Mouse (Mus musculus) cerebellum, postnatal 25 days (tissue): ENCODE data around the gene Cables2.
A peak's percentile ranks its signal among the peaks of the same experiment; 100 is the strongest.

ENCODE experiments used
- DNase-seq, 2 experiments: peaks; one replicate each; pipeline ENCODE4 v3.0.0; 2021; ENCODE audit warnings: mixed read lengths in 2 of 2

Gene Cables2

DNA sequence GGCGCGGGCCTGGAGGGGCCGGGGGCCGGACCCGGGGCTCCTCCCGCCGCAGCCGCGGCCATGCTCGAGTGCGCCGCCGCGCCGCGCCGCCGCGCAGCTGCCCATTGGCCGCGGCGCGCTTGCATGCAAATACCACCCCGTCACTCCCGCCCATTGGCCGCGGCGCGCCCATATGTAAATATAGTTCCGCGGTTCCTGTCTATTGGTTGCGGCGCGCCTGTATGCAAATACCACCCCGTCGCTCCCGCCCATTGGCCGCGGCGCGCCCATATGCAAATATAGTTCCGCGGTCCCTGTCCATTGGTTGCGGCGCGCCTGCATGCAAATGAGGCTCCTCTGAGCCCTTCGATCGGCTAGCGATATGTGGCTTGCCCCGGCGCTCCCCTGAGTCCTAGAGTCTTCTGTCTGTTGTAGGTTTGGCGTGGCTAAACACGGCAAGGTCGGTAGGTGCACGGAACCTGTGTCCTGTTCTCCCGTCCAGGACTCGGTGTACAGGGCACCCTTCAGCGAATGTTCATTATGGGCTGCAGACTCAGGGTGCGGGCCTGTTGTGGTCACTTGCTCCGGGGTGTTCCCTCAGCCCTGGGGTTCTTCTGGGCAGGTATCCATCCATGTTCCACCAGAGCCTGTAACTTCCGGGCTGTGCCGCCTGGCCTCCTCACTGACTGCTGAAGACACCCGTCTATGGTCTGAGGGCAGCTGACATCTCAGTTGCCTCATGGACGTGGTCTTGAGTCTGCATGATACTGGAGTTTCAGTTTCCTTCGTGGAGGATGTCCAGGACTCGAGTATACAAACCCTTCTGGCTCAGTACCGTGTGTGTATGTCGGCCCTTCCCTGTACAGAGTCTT, at the start of gene Cables2:
Cables2 (minus strand) TSS at position 103 of the 851 bp plus-strand sequence.
- peak; percentile 89 to 95 for DNase-seq

DNA sequence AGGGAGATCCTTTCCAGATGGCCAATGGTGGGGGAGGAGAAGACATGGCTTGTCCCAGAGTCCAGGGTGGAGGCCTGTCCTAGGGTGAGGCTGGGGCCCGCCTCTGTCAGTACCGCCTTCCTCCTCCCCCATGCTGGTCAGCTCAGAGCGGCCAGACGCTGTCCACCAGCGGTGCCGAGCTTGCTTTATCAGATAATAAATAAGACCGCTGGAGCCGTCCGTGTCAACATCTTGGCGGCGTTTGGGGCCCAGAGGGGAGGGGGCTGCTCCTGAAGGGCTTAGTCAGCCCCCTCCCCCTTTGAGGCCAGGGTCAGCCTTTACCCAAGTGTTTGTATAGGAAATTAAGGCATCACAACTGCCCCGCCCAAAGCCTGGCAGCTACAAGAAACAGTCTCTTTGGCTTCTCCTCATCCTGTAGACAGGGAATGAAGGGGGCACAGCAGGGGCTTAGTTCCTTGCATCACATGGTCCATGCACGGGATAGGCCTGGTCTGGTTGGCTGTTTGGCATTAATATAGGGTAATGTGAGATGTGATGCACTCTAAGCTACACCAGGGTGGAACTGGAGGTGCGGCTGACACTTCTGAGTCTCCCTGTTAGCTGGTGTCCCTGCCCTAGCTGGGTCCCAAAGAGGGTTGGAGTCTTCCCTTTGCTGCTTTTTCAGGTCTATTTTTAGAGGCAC, 49.5 kb upstream of the Cables2 start:
- no peak for DNase-seq

DNA sequence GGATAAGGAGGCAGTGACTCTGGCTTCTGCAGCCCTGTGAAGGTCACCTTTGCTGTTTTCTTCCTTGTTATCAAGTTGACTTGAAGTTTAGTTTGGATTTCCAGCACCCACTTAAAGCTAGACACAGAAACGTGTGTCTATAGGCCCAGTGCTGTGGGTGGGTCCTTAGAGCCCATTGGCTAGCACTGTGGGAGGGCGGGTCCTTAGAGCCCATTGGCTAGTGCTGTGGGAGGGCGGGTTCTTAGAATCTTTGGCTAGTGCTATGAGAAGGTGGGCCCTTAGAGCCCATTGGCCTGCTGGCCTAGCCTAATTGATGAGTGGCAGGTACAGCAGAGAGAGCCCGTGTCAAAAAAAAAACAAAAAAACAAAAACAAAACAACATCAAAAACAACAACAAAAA, 46.9 kb upstream of the Cables2 start:
- DNase-seq = no peak

DNA sequence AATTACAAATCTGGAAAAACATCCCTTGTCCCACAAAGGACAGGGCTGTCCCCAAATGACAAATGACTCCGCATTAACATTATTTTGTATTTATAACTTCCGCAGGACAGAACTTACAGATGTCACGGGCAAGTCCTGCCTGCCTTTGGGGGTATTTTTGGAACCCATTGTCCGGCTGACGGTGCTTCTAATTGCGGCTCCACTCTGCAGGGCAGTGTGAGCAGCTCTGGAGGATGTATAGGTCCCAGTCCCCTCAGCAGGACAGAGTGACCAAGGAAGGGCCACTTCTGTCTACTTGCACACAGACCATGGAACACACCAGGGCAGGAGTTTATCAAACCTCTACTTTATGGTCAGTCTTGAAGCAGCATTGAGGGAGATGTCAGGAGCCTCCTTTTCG, 44.3 kb upstream of the Cables2 start:
- no peak for DNase-seq

DNA sequence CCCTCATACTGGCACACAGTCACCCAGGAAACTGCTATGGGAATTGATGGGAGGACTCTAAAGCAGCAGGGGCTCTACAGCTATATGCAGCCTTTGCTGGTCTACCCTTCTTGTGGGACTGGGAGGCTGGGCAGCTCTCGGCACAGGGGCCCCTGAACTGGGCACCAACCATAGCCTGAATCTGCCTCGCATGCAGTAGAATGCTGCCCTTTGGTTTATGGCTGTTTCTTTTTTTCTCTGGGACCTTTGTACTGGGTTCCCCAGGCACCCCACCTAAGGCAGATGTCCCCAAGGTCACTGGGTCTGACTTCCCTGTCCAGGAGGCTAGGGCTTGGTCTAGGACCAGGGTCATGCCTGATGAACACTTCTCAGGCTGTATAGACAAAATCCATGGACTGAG, 41.0 kb upstream of the Cables2 start:
- DNase-seq = no peak

DNA sequence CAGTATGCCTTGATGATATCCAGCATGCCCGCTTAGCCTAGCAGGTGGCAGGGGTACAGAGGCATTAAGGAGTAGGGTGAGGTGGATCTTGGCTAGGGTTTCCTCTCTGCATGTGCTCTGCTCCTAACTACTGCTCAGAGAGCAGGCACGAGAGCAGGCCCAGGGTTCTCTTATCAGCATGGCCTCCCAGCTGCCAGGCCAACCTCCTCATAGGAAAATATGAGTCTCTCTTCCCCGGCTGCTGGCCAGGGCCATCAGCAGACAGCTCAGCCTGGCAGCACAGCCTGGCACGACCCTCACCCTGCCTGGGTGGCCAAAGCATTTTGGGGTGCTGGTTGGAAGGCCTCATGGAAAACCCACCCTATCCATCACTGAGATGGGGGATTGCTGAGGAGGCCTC, 37.9 kb upstream of the Cables2 start:
- DNase-seq = no peak

DNA sequence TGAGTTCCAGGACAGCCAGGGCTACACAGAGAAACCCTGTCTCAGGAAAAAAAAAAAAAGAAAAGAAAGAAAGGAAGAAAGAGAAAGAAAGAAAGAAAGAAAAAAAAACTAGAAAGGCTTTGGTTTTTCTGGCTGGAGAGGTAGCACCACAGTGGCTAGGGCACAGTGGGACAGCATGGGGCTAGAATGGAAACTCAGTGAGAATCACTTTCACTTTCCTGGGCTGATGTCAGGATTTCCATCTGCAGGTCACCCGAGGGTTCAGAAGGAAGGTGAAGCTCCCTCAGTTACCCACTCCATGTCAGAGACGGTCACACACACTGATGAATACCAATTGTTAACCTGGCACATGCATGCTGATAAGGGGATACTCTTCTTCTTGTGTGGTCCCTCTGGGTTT, 34.4 kb upstream of the Cables2 start:
- no peak for DNase-seq

DNA sequence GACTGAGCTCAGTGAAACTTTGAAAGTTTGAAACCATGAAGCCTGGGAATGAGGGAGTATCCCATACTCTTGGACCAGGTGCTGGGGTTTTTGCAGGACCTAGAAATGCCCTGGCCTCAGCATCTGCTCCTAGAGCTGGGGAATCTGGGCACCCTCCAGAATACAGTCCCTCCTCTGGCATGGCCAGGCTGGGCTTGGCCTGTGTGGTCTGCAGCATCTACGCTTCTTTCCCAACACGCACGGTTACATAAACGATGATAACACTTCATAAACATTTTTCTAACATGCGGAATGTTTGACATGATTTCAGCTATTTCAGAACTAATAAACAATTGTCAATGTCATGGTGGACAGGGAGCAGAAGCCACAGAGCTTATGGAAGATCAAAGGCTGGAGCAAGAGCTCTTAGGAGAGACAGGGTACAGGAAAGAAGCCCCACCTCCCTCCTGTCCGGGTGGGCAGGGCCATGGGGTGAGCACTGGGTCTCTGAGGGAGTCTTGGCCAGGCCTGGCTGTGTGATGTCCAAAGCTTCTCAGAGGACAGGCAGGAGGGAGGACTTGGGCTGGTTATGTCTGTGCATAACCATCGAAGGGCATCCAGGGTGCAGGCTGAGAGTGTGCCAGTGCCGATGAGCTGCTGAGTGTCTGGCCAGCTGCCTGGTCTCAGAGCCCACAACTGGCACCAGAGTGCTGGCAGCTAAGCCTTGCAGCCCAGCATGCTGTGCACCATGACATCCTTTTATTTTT, 33.3 kb upstream of the Cables2 start:
- DNase-seq = peak; percentile 7 to 26

DNA sequence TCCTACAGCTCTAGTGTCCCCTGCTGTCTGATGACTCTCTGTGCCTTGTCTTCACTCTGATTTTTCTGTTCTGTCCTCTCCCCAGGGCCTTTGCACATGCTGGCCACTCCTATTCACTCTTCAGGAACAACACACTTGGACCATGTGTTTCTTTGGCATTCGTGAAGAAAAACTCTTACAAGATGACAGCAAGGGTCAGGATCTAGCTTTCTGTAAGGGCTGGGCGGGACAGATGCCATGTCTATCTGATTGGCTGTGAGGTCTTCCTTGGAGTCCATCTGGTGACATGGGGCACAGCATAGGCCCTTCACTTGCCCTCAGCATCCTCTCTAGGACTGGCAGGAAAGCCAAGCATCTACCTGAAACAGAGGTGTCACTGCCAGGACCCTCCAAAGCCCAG, 32.7 kb upstream of the Cables2 start:
- no peak for DNase-seq

DNA sequence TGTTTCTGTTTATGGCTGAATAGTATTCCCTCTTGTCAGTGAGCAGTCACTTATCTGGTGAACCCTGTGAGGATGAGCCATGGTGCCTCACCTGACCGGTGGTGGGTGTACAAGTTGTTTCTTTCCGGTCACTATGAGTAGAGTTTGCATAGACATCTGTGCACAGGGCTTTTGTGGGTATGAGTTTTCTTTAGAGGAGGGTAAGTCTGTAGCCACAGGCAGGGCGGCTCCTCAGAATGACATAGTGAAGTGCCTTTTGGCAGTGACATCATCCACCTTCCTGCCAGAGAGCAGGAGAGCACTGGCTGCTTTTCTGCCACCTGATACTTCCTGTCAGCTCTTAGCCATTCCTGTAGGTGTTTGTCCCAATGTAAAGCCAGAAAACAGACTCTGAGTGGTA, 32.2 kb upstream of the Cables2 start:
- no peak for DNase-seq

DNA sequence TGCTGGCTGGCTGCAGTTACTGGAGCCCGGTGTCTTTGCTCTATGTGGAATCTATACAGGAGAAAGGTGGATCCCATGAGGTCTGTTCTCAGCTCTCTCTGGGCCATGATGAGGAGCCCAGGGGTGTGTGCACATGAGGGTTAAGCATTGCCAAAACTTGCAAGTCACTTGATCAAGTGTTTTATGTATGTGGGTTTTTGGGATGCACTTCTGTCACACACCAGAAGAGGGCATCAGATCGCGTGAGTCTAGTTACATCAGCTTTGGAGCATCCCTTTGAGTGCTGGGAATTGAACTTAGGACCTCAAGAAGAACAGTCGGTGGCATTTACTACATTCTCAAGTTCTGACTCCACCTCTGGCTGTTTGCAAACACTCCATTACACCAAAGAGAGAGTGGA, 31.3 kb upstream of the Cables2 start:
- DNase-seq = no peak

DNA sequence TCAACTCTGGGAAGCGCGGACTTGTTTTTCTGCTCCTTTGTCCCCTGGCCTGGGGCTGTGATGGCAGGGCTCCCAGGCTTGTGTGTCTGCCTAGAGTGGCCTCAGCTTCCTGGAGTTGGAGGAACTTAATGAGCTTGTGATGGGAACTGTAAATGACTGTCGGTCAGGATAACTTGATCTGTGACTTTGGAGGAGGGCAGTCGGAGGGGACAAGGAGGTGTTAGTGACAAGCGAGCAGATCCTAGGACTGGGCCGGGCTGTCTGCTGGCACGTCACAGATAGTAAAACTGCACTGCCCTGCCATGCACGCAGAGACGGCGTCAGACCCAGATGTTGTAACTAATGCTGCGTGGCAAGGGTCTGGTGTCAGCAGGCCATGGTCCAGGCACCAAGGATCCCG, 30.2 kb upstream of the Cables2 start:
- DNase-seq = no peak

DNA sequence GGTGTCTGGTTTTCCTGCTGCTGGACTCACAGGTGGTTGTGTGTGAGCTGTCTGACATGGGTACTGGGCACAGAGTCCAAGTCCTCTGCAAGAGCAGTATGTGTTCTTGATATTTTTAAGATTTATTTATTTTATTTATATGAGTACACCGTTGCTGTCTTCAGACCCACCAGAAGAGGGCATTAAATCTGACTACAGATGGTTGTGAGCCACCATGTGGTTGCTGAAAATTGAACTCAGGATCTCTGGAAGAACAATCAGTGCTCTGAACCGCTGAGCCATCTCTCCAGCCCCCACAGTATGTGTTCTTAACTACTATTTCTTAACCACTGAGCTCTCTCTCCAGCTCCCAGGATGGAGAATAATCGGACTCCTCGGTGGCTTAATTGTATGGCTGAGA, 28.9 kb upstream of the Cables2 start:
- DNase-seq = no peak

DNA sequence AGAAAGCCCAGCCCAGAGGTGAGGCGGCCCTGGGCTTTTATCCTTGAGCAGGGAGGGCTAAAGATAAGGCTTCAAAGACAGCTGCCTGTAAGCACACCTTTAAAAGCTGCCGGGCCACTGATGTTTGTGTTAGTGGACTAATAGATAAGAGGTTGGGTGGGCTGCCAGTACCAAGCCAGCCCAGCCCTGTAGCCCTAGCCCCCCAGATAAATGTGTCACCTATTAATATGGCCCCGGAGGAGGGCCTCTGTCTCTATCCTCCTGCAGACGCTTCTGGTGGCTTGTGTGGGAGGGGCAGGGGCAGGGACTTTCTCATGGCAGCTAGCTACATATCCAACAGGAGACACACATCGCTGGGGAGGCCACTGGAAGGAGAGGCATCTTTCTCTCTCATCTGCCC, 27.5 kb upstream of the Cables2 start:
- DNase-seq = no peak

DNA sequence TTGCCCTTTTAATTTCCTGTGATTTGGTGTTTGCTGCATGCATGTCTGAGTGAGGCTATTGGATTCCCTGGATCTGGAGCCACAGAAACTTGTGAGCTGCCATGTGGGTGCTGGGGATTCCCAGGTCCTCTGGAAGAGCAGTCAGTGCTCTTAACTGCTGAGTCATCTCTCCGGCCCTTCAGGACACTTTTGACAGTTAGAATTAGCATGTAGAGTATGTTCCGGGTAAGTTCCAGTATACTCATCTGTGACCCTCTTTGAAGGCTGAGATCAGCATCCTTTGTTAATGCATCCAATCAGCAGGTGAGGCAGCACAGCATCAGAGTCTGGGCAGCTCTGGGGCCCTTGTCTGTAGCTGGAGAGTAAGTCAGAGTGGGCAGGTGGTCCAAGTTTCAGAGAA, 27.0 kb upstream of the Cables2 start:
- no peak for DNase-seq

DNA sequence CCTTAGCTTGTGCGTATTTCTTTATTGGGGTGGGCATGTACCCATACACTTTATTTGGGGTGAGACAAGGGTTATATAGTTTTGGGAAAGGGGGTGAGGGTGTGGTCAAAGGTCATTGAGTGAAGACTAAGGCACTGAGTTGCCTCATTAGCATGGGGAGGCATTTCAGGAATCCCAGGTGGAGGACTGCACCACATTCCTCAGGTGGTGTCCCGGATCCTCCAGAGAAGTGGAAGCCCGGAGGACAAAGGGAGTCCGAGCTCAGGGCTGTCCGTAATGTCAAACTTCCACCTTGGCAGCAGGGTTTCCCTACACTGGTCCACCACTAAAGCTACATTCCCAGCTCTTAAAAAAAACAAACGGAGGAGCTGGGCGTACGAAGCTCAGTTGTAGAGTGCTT, 19.6 kb upstream of the Cables2 start:
- DNase-seq = no peak

DNA sequence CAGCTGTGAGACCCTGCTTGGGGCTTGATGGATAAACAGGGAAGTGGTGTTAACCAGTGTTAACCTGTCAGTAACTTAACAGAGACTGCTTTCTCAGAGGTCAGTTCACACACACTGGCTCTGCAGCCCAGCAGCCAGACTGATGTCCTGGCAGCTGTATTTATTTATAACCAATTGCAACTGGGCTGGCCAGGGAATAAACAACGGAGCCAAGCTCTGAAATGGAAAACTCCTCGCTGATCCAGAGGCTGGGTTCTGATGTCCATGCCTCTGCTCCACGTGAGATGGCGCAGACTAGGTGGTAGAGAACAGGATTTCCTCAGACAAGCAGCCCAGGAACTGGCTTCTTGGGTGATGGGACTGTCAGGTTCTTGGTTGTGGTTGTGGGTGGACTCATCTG, 18.7 kb upstream of the Cables2 start:
- DNase-seq = no peak

DNA sequence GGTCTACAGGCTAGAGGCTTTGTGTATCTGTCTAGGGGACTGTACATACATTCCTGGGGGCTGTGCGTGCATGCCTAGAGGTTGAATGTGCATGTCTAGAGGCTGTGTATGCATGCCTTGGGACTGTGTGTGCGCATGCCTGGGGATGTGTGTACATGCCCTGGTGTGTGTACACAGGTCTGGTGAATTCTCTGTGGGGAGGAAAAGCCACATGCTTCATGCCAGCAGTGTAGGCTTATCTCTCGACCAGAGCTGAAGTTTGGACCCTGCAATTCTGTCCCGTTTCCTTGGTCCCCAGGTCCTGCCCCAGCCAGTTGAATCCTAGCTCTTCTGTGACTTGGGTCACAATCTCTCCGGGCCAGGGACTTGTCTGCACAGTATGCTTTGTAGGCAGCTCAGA, 18.3 kb upstream of the Cables2 start:
- no peak for DNase-seq

DNA sequence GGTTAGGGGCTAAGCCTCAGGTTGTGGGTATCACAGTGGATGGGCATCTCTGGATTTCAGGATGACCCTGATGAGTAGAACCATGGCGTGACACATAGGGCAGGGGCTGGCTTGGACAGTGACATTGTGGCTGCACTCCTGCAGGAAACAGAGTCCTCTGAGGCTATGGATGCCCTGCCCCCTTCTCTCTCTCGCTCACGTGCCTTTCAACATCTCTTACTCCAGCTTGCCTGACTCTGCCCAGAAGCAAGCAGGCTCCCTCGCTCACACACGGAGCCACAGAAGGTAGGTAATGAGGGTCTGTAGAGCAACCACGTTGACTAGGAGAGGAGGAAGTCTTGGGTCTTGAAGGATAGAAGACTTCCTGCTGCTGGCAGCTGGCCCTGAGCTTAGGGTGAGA, 17.2 kb upstream of the Cables2 start:
- no peak for DNase-seq

DNA sequence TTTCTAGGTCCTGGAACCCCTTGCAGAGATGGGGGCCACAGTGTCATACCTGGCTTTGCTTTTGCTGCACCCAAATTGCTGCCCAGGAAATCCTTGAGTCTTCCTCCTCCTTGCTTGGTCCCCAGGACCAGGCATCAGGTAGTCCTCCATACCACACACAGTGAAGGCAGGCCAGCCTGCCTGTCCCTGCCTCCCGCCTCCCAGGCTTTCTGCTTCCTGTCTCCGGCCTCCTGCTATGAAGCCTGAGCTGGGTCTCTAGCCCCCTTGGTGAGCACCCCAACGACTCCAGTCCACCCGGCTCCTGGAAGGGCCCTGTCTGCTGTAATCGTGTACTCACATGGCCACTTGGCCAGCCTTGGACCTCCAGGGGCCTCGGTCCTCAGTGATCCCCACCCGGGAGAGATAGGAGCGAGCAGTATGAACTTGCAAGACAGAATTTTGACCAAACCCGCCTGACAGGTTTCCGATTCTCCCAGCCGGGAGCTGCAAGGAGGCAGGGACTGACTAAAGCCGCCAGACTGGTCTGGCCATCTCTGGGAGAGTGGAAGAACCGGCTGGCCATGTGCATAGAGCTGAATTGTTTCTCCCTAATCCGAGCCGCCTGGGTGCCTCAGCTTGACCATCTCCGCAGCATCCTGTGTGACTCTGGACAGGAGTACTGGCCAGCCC, 16.3 kb upstream of the Cables2 start, which contains the start of gene Rbbp8nl:
Rbbp8nl (minus strand) TSS at position 440 of the 669 bp plus-strand sequence.
- no peak for DNase-seq

DNA sequence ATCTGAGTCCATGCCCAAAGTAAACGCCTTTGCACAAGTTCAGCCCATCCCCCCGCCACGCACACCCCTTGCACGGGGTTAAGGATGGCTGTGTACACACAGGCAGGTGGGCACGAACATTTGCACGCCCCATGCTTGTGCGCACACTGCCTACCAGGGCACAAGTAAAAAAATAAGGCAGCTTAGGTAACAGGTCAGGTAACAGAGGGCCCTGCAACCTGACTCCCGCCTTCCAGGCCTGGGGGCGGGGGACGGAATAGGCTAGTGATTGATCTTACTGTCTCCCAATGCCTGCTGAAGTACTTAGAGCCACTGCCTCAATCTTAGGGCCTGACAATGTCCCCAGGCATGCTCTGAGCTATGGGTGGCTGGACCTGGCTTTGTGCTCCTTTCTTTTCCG, 15.7 kb upstream of the Cables2 start:
- DNase-seq = no peak

DNA sequence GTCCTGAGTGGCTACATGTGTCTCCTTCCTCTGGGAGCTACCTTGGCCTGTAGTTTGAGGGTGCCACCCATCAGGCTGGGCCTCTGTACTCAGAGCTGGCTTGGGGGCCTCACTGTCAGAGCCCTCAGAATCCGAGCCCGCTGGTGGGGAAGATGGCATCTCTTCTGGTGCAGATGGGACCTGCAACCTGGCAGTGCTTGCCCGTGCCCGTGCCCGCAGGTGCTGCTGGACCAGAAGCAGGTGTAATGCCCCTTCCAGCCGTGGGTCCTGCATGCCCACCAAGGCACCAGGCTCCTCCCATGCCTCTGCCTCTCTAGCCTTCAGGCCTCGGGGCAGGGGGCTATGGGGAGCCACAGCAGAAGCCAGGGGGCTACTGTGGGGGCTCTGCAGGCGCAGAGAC, 6.0 kb upstream of the Cables2 start:
- DNase-seq = no peak

DNA sequence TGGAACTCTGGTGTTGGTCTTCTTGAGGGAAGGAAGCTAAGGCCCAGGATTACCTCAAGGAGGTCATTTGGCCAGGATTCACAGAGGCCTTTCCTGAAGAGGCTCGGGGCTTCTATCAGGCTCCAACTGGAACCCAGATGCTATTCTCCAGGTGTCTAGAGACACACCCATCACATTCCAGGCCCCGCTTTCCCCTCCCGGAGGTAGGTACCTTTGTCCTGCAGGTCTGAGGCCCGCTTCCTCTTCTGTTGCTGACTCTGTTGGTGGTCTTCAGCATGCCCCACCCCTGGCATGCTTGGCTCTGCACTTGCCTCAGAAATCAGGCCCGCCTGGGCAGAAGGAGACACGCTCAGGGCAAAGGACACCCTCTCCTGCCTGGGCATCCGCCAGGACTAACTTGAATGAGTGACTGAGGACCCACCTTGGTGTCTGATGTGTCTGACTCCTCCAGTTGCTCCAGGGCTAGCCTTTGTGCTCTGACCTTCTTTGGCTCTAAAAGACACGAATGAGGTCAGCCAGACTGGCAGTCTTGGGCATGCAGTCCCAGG, 4.6 kb upstream of the Cables2 start:
- no peak for DNase-seq
